In the genomic region with DNA sequence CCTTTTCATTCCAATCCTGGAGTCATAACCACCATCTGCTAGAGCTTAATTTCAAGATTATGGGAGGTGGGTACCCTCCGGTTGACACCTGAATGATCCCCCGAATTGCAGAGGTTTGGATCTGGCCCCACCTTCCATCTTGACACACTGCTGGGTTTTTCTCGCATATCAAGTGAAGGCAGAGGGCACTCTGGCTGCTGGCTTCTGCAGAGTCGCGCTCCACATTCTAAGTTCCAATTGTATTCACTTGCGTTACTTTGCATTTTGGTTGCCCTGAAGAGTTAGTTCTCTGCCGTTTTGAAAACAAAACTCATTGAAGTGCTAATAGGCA, we compare ENCODE assay signal across 9 mouse cellular contexts.
DNase-seq lines count a peak whose midpoint lies in the region; ATAC-seq and TF ChIP-seq lines count a peak whose summit lies in the region.
"Had no signal": no experiment of that assay in that cellular context is flagged by ENCODE, and none has a peak within 500 bp of the region (broad histone marks: within the 10 kb centered on the region; RNA-seq: fewer than 3 reads in every experiment).

No protein-coding gene starts in this region.

- 0 out of 2 replicates have a peak, but pooled peaks cover 6% of the 10 kb centered on the region for H3K4me1 ChIP-seq in heart, embryonic 10.5 days
- no peaks in the 10 kb centered on the region for H3K4me1 ChIP-seq in ES-Bruce4 (ENCODE audit: control insufficient read depth, insufficient read depth, low read length)
- peaks cover 14% of the 10 kb centered on the region for H3K4me1 ChIP-seq in forebrain, embryonic 16.5 days (replicated peaks; ENCODE audit: control insufficient read depth, insufficient read depth, low read length)
- no peaks in the 10 kb centered on the region for H3K4me1 ChIP-seq in liver, embryonic 15.5 days (replicated peaks)

- TF ChIP-seq EP300 in ES-Bruce4 (IDR thresholded peaks at IDR 0.05; ENCODE audit: insufficient read depth, low read depth, low read length): no peak

- TF ChIP-seq POLR2A in ES-Bruce4 (IDR thresholded peaks at IDR 0.05; ENCODE audit: insufficient read depth, low read length): no peak

- WGBS in heart, embryonic 10.5 days: 13% methylated on average over 7 of the region's 7 CpGs
- 14% methylated on average over 7 of the region's 7 CpGs for WGBS in forebrain, embryonic 16.5 days
- 25% methylated on average over 7 of the region's 7 CpGs for WGBS in liver, embryonic 15.5 days (ENCODE audit: insufficient replicate concordance)

- no peaks in the 10 kb centered on the region for H3K36me3 ChIP-seq in heart, embryonic 10.5 days
- no peaks in the 10 kb centered on the region for H3K36me3 ChIP-seq in ES-Bruce4 (ENCODE audit: control insufficient read depth, insufficient read depth, low read length, poor library complexity, severe bottlenecking)
- H3K36me3 ChIP-seq in forebrain, embryonic 16.5 days (ENCODE audit: control insufficient read depth, insufficient read depth): no peaks in the 10 kb centered on the region
- no peaks in the 10 kb centered on the region for H3K36me3 ChIP-seq in liver, embryonic 15.5 days (replicated peaks)

- no peak for TF ChIP-seq CTCF in ES-Bruce4 (IDR thresholded peaks at IDR 0.05; ENCODE audit: low read depth, low read length)

- ATAC-seq in forebrain, embryonic 16.5 days: no peak; the same call in 1 of the 2 replicates
- ATAC-seq in liver, embryonic 15.5 days (ENCODE audit: insufficient read depth): no peak

- H3K9me3 ChIP-seq in heart, embryonic 10.5 days: no peaks in the 10 kb centered on the region
- H3K9me3 ChIP-seq in ES-Bruce4 (replicated peaks; ENCODE audit: control insufficient read depth, insufficient read depth, low read length, poor library complexity, severe bottlenecking): peaks cover 6% of the 10 kb centered on the region
- H3K9me3 ChIP-seq in forebrain, embryonic 16.5 days (ENCODE audit: control insufficient read depth, low read length): no peaks in the 10 kb centered on the region
- H3K9me3 ChIP-seq in liver, embryonic 15.5 days (replicated peaks): no peaks in the 10 kb centered on the region

- peak overlapping the region; percentile 87 for H3K27ac ChIP-seq in heart, embryonic 10.5 days
- no peak overlapping the region for H3K27ac ChIP-seq in ES-Bruce4 (ENCODE audit: insufficient read depth, low read length)
- peak overlapping the region; percentile 86 for H3K27ac ChIP-seq in forebrain, embryonic 16.5 days (ENCODE audit: low read length)
- no peak overlapping the region for H3K27ac ChIP-seq in liver, embryonic 15.5 days (replicated peaks)

- H3K27me3 ChIP-seq in heart, embryonic 10.5 days (ENCODE audit: insufficient read depth, poor library complexity, severe bottlenecking): no peaks in the 10 kb centered on the region
- H3K27me3 ChIP-seq in ES-Bruce4 (ENCODE audit: control insufficient read depth, insufficient read depth, low read length, poor library complexity, severe bottlenecking): peaks cover 4% of the 10 kb centered on the region
- H3K27me3 ChIP-seq in forebrain, embryonic 16.5 days (replicated peaks; ENCODE audit: control insufficient read depth, insufficient read depth, low read length): no peaks in the 10 kb centered on the region
- H3K27me3 ChIP-seq in liver, embryonic 15.5 days: peaks cover 22% of the 10 kb centered on the region
- H3K27me3 ChIP-seq: CH12.LX had no signal

- intact Hi-C loops in left cerebral cortex, postnatal 25 days (cut with DNase I): no loop called here

- peak overlapping the region; percentile 73 for H3K4me3 ChIP-seq in heart, embryonic 10.5 days
- H3K4me3 ChIP-seq in ES-Bruce4 (ENCODE audit: low read depth, low read length): peak overlapping the region; percentile 54
- H3K4me3 ChIP-seq in forebrain, embryonic 16.5 days (replicated peaks; ENCODE audit: low read length): peak overlapping the region; percentile 71
- peak overlapping the region; percentile 45 for H3K4me3 ChIP-seq in liver, embryonic 15.5 days (replicated peaks)

- peak overlapping the region; percentile 27; the same call in 1 of the 2 replicates for H3K9ac ChIP-seq in ES-Bruce4 (ENCODE audit: low read depth, poor library complexity, severe bottlenecking)
- H3K9ac ChIP-seq in forebrain, embryonic 16.5 days (replicated peaks; ENCODE audit: low read depth, low read length): peak overlapping the region; percentile 88
- no peak overlapping the region for H3K9ac ChIP-seq in liver, embryonic 15.5 days

- no peak for DNase-seq in heart, embryonic 10.5 days (ENCODE audit: low spot score)
- DNase-seq in heart, adult 8-10 months (ENCODE audit: low spot score): no peak
- no peak for DNase-seq in thymus, adult 18-20 months
- no peak for DNase-seq in left cerebral cortex, postnatal 25 days (ENCODE audit: low spot score in 2 of 2)
- DNase-seq in thymus, postnatal 4 days: no peak

- H3K4me2 ChIP-seq in forebrain, embryonic 16.5 days (ENCODE audit: low read length): peak overlapping the region; percentile 97
- H3K4me2 ChIP-seq in liver, embryonic 15.5 days: peak overlapping the region; percentile 72

Comparison
In these comparisons a context has a peak if more than half of its experiments do, and no peak if none do; other contexts are left out.
1. H3K27ac ChIP-seq: peak in heart, embryonic 10.5 days (single experiment) and forebrain, embryonic 16.5 days (single experiment); none in ES-Bruce4 (single experiment) and liver, embryonic 15.5 days (single experiment).
2. Peak in every context shown above with its lines, with median percentiles within 50 percentile points of each other: H3K4me3 ChIP-seq.